Mouse (Mus musculus) lung, postnatal 36 days (tissue): ENCODE measurements around the gene Efcab9.

Experiments used
- DNase-seq: peaks from one replicate; pipeline ENCODE4 v3.0.0; 2022; ENCODE audit warnings: mixed read lengths

The Efcab9 gene

DNA sequence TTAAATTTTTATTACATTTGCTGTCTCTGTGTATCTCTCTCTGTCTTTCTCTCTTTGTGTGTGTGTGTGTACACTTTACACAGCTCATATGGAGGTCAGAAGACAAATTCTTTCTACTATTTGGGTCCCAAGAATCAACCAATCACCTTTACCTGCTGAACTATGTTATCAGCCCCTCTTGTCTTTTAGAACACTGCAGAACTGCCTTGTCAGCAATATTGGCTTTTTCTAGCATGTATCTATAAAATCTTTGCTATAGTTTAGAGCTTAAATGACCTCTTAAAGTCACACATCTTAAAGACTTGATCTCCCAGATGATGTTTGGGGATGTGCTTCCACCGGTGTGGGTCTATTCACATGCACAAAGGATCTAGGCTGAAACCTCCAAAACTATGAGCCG is 40.8 kb downstream of the Efcab9 start:
- DNase-seq, result no peak

DNA sequence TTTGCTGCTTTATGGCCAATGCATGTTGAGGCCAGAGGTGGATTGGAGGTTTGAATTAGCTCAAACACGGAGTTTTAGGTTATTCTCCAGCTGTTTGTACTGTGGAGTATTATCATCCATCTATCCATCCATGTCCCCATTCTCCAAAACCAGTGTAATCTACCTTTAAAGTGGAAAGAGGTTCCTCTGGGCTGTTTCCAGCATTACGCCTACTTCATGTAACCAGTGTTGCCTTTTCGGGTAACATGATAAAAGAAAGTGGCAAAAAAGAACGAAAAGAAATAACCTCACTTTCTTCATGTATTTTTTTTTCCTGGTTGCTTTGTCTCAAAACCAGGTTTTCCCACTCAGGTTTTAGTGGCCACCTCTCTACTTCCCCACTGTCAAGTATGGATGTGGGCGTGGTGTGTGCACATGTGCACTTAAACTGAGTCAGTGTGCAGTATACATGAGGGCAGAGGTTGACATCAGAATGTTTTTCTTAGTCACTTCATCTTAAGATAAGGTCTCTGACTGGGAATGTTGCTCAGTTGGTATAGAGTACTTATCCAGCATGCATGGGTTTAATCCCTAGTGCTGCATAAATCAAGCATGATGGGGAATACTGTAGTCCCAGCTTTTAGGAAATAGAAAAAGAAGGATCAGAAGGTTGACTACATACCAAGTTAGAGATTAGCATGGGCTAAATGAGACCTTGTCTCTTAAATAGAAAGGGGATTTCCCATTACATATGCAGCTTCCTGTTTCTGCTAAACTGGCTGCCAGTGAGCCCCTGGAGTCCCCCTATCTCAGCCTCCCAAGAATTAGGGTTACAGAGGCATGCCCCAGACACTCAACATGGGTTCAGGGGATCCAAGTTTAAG is 42.8 kb downstream of the Efcab9 start:
- DNase-seq, result peak; percentile 16

DNA sequence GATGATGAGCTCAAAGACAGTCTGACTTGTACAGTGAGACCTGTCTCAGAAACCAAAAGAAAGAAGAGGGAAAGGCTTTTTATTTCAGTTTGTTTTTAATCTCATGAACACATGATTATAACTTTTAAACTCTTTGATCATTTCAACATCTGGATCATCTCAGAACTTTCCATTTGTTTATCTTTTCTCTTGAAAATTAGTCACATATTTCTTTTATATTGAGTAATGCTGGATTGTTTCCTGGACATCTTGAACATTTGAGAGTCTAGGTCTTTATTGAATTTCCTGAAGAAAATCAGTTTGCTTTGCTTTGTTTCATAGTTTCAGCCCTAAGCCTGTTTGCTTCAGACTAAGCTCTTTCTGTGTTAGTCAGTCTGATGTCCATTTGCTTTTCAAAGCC is 43.5 kb downstream of the Efcab9 start:
- no peak for DNase-seq

DNA sequence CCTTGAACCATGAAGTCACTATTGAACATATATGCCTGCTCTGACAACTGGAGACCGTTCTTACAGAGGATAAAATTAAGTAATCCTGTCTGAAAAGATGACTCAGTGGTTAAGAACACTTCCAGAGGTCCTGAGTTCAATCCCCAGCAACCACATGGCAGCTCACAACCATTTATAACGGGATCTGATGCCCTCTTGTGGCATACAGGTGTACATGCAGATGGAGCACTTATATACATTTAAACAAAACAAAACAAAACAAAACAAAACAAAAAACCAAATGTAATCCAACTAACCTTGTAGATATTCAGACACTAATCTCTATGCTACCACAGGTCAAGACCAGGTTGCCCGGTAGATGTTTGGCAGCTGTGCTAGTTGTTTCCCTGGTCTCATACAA is 44.4 kb downstream of the Efcab9 start:
- DNase-seq, result no peak

DNA sequence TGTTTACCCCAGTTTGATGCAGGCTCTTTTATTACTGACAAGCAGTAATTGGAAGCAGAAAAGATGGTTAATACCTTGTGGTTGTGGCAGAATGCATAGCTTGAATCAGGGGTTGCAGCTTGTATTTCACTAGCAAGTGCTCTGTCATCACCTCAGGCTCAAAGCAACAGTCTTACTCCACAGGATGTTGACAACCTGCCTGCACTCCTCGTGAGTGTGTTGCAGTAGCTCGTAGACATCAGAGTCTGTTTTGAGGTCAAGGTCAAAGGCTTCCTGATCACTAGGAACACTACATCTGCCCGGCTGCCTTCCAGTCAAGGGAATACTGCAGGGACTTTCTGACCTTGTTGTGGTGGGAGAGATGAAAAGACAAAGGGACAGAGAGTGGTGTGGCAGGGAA is 45.3 kb downstream of the Efcab9 start:
- no peak for DNase-seq

DNA sequence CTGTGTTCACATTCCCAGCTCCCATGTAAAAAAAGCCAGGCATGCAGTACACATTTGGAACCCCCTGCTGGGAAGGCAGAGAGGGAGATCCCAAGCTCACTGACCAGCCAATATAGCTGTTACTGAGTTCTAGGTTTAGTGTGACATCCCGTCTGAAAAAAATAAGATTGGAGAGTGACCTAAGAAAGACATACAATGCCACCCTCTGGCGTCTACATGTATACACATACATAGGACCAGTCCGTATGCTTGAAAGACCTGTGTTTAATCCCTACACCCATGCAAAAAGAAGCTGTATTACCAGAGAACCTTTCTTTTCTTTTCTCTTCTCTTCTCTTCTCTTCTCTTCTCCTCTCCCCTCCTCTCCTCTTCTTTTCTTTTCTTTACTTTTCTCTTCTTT is 46.6 kb downstream of the Efcab9 start:
- no peak for DNase-seq

DNA sequence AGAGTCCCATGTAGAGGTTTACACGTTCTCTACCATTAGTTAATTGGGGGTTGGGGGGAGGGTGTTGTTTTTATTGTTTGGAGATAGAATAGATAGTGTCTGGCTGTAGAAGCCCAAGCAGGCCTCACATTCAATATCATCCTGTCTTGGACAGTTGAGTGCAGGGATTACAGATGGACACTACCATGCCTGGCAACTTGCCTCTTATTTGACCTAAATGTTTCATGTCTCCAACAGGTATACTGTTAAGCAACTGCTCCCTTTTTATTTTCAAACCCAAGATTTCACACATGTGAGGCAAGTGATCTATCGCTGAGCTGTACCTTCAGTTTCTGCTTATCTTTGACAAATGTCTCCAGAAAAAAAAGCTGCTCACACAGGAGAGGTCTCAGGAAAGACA is 50.4 kb downstream of the Efcab9 start:
- no peak for DNase-seq

DNA sequence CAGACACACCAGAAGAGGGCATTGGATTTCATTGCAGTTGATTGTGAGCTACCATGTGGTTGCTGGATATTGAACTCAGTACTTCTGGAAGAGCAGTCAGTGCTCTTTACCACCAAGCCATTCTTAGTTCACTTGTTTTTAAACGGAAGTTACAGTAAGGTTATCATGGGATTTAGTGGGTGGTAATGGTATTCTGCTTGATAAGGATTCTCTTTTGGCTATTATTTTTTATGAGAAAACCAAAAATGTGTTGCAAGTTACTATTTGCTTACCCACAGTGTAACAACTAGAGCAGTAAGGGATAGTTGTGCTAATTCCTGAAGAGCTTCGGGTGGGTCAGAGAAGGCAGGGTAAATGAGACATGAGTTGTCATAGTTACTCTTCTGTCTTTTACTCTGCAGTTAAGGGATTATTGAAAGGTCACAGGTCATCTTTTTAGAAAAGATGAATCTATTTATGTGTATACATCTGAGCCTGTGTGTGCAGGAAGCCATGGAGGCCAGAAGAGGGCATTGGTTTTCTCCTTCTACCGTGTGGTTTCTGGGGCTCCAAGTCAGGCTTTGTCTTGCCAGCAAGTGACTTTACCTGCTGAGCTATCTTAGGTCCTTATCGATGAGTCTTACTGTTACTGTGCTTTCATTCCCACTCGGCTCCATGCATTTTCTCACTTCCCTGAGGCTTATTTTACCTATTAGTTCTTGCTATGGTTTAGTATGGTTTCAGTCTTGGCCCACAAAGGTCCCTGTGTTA is 56.2 kb downstream of the Efcab9 start:
- no peak for DNase-seq

DNA sequence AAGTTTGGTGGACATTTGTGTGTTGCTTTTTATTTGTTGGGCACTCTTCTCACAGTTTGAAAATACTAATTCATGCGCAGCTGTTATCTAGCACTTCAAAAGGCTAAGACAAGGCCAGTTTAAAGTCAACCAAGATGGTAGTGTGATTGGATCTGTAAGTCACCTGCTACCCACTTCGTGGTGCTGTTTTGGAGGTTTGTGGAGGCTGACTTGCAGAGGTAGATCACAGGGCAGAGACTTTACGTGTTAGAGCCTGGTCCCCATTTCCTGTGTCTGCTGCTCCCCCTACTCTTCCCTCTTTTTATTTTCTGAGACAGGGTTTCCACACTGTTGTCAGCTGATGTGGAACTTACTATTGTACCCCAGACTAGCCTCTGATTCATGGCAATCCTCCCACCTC is 57.2 kb downstream of the Efcab9 start:
- no peak for DNase-seq
